Mouse (Mus musculus): ENCODE results near the gene Tekt3.

Gene Tekt3

DNA sequence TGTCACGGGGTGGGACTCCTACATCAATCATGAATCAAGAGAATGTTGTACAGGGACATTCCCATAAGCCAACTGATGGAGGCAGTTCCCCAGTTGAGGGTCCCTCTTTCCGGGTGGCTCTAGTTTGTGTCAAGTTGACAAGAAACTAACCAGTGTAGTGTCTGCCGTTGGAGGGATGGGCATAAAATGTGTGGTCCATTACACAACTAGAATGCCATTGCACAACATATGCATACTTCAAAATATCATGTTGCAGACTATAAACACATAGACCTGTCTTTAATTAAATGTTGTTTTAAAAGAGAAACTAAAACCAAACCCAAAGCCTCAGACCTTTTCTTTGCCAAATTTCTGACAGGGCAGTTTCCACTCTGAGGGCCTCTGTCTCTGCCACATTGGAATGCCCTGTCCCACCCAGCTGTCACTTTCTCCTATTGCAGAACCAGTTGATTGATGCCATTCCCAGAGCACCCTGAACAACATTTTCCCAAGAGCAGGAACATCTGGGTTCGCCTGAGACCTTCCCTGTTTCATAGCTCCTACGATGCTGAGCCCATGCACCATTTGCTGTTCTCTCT lies 3.0 kb upstream of the Tekt3 start:
- DNase-seq (ENCODE audit: extremely low spot score, low read depth, low spot score), result no peak

DNA sequence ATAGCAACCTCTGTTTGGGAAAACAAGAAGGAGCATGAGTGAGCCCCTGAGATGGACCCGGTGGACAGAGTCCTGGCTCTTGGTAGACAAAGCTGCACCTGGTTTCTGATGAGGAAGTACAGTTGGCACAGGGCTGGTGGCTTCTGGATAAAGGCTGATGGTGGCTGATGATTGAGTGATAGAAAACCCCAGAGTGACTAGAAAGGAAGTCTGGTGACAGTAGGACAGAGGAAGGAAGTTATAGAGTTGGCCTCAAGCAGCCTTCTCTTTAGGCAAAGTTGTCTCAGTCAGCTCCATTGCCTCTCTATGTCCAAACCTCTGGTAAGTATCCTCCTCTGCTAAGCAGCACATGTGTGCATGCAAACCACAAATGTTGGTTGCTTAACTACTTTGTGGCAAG lies 1.5 kb upstream of the Tekt3 start:
- DNase-seq (ENCODE audit: extremely low spot score, low read depth, low spot score), result no peak

DNA sequence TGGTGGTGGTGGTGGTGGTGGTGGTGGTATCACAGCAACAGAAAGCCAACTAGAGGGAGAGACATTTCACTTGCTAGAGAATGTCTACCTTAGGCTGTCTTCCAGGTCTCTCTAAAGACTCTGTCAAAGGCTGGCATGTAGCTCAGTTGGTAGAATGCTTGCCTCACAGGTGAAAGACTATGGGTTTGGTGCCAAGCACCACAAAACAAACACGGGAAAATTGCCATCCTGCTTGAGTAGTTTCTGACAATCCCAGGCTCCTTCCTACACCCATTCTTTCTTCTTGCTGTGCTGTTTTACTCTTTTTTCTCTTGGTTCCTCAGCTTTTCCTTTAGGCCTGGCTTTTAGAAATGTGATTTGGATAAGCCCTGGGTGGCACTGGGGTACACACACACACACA lies 5.1 kb downstream of the Tekt3 start:
- DNase-seq (ENCODE audit: extremely low spot score, low read depth, low spot score), result no peak

DNA sequence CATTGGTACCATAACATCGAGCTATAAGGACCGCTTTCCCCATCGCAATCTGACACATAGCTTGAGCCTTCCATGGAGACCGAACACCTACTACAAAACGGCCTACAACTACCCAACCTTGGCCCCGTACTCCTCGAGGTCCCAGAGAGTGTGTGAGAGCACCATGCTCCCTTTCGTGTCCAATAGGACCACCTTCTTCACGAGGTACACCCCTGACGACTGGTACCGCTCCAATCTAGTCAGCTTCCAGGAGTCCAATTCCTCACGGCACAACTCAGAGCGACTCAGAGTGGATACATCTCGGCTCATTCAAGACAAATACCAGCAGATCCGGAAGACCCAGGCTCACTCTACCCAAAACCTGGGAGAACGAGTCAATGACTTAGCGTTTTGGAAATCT lies 8.6 kb downstream of the Tekt3 start:
- no peak for DNase-seq (ENCODE audit: extremely low spot score, low read depth, low spot score)

DNA sequence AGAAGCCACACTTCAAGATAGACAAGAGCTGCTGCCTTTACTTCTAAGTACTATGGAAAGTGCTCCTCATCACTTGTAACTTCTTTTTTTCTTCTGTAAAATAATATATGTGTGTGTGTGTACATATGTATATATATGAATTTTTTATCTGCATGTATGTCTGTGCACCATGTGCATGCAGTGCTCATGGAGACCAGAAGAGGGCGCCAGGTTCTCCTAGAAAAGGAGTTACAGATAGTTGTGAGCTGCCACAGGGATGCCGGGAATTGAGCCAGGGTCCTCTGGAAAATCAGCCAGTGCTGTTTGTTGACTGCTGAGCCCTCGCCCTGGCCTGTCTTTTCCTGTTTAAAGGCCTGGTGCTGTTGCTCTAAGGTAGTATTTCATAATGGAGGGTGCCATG lies 23.1 kb downstream of the Tekt3 start:
- no peak for DNase-seq (ENCODE audit: extremely low spot score, low read depth, low spot score)

DNA sequence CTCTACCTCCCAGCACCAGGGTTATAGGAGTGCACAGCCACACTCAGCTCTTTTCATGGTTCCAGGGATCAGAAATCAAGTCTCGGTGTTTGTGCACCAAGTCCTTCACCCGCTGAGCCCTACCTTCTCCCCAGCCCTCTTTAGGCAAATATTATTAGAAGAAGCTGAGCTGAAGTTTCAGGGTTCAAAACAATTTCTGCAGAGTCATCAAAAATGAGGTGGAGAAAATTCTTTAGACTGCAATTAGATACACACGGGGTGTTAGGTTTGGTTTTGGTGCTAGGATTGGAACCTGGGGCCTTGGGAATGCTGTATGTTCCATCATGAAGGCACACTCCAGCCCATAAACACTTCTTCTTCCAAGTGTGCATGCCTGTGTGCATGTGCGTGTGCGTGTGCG lies 27.2 kb downstream of the Tekt3 start:
- no peak for DNase-seq (ENCODE audit: extremely low spot score, low read depth, low spot score)

DNA sequence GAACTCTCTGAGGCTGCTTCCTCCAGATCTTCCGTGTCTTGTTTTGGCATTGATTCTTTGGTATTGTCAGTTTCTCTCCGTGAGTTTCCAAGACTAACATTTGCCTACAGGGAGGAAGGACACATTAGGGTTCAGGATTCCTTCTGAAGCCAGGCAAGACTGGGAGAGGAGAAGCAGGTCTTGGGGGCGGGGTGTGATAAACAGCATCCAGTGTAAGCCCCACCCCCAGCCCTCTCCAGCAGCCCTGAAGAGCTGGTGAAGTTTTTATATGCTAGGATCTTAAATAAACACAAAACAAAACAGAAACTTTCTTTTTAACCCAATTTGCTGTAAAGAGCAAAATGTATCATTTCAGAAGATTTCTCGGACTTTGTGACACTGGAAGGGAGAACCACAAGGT lies 28.8 kb downstream of the Tekt3 start:
- DNase-seq (ENCODE audit: extremely low spot score, low read depth, low spot score), result no peak

DNA sequence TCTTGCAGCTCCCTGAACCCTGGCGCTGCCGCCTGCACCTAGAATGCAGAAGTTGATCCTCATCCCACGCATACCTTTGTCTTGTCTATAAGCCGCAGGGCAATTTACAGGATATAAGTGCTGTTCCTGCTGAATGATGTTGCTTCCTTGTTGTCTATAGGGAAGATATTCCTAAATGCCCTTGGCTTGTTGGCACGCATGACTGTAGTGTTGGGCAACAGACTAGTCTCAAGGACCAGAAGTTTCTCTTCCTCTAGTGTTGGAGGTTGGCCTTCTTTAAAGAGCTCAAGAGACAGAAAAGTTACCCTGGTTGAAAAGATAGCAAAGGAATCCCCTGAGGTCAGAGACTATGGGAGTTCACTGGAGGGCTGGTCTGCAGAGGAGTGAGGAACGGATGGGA lies 29.5 kb downstream of the Tekt3 start:
- no peak for DNase-seq (ENCODE audit: extremely low spot score, low read depth, low spot score)

DNA sequence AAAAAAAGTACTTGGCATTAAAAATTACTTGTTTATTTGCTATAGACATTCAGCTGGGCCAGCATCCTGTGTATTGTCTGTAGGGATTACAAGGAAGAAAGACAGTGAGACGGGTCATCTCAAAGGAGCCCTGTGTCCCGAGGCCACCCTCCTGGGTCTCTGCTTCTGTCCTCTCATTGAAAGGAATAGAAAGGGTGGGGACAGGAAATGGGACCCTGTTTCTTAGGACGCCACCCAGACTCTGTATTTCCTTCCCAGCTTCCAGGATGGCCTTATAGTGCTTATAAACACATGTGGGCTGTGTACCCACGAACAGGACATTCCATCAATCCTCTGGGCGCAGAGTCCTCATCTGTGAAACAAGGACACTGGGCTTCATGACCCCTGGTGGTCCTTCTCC lies 30.8 kb downstream of the Tekt3 start:
- no peak for DNase-seq (ENCODE audit: extremely low spot score, low read depth, low spot score)

DNA sequence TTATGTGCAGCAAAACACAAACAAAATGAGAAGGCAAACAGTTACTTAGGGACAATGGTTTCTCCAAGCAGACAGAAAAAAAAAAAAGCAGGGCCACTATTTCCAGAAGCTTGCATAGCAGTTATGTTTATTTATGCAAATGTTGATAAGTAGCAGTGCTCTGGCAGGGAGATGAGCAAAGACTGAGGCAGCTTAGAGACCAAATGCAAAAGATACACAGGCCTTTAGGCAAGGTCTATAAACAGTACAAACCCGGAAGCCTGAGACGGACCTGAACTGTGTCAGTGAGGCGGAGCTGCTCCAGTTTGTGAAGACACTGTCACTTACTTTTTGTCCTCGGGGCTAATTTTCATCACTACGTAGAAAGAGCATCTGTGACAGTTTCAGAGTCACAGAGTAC lies 32.1 kb downstream of the Tekt3 start:
- DNase-seq (ENCODE audit: extremely low spot score, low read depth, low spot score), result no peak

DNA sequence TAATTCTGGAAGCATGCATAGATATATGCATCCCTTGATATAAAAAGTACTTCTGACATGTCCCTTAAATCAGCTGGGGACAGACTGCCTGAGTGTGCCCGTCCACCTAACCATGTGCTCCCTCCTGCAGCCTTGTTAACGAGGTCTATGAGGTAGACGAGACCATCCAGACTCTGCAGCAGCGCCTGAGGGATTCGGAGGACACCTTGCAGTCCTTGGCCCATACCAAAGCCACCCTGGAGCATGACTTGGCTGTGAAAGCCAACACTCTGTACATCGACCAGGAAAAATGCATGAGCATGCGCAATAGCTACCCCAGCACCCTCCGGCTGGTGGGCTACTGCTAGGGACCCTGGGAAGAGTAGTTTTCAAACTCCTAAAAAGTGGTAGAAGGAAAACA lies 33.0 kb downstream of the Tekt3 start:
- no peak for DNase-seq (ENCODE audit: extremely low spot score, low read depth, low spot score)

DNA sequence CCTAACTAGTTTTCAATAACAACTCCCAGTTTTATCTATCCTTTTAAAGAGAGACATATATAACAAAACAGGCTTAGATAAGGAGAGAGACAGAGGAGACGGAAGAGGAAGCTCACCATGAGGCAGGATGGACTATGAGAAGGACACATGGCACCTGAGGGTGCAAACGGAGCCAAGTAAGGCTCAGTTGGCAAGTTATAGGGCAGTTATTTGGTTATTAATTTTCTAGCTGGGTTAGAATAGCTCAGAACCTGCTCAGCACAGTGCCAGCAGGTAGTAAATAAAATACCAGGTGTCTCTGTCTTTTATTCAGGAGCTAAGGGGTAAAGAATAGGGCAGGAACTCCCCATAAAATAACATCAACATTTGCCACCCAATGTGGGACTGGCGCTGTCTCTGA lies 36.6 kb downstream of the Tekt3 start:
- no peak for DNase-seq (ENCODE audit: extremely low spot score, low read depth, low spot score)

DNA sequence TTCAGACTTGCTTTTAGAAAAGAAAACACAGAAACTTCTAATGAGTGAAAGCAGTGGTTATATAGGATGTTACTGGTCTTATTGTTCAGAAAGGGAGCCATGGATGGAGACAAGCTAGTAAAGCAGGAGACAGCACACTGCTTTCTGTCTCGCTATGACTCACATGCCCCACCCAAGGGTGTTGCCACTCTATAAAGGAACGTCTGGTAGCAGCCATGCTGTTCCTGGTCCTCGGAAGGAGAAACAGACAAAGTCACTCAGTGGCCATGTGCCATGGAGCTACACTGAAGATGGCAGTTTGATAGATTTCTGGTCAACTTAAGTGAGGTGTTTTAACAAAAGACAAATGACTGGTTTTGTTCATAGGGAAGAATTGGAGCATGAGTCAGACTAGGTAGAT lies 37.9 kb downstream of the Tekt3 start:
- DNase-seq (ENCODE audit: extremely low spot score, low read depth, low spot score), result no peak

DNA sequence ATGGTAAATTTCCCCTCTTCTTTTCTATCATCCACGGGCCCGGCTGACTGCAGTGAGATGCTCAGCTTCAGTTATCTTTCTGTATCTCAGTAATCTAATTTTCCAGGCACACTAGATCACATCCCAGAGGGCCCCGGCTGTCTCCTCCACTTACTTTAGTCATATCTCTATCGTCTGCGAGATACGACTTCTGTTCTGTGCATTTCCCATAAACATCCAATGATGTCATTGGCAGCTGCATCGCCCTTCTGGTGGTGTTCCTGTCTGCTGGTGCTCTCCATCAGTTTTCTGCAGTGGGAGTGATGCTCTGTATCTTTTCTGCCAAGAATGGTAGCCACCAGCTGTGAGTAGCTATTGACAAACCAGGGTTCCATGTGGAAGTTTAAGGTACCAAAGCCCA lies 41.8 kb downstream of the Tekt3 start:
- DNase-seq (ENCODE audit: extremely low spot score, low read depth, low spot score), result no peak

DNA sequence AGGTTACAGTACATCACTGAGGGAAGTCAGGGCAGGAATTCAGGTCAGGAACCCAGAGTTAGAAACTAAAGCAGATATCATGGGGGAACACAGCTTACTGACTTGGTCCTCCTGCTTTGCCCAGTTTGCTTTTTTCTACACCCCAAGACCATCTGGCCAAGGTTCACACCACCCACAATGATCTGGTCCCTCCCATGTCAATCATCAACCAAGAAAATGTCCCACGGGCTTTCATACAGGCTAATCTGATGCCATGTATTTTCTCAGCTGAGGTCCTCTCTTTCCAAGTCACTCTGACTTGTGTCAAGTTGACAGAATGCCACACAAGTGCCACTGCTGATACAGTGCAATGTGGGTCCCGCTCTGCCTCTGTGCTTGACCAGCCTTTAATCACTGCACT lies 42.6 kb downstream of the Tekt3 start:
- DNase-seq (ENCODE audit: extremely low spot score, low read depth, low spot score), result no peak

DNA sequence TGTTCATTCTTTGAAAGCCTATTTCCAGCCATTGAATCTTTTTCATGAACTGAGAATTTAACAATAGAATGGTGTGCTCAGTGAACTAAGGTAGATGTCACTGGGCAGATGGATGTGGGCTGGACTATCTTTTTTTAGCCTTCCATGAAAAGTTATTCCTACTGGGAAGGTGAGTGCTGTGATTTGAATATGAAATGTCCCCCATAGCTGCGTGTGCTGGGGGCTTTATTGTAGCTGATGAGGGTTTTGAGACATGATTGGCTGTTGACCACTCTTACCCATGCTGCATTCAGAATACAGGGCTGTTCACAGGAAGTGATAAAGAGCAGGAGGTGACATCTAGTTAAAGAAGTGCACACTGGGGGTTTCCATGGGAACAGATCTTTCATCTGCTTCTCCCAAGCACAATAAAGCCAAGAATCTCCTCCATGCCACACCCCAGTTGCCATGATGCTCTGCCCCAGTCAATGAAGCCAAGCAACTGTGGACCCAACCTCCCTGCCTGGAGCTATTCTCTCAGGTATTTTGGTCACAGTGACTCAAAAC lies 47.8 kb downstream of the Tekt3 start:
- DNase-seq (ENCODE audit: extremely low spot score, low read depth, low spot score), result no peak

DNA sequence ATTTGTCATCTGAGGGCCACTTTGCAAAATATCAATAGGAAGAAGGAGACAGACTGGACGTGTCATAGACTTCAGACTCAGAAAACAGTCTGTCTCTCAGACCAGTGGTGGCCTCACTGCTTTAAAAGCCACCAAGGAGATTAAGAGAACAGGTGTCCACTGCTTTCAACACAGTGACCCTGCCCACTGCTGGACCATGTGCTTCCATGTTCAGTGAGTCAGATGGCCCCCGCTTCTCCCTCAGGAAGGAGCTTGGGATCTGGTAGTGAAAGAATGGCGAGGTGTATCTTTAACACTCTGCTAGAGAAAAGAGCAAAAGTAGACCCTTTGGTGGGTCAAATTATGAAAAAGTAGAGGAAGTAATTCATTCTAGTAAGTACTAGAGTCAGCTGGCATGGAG lies 48.9 kb downstream of the Tekt3 start:
- no peak for DNase-seq (ENCODE audit: extremely low spot score, low read depth, low spot score)

DNA sequence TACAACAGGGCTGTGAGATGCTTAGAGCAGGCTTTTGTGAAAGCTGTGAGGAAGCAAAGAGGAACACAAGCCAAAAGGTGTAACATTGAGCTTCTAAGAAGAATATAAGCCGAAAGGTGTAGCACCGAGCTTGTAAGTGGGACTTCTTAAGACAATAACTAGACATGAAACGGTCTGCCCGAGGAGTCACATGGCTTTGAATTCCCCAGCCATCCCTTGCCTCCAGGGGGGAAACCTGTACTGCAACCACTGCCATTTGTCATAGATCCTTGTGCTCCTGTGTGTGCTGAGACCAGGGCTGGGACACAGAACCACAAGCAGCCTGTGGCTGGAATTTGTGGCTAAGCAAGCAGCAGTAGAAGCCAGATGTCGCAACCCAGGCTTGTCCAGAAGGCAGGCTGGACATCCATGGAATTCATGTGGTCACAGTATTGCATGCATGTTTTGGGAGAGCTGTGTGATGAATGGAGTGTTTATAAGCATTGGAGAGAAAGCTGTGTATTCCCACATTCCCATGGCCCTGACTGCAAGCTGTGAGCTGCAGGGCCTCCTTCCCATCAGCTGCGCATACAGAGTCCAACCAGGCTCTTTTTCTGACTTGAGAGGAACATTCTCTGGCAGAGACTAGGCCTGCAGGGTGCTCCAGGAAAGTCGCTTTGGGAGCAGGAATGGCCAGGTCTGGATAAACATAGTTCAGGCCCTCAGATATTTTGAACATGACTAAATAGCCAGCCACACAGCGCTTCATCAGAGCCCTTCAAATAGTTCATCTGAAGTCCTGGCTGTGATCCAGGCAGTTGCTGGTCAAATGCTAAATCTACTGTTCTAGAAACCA lies 53.6 kb downstream of the Tekt3 start:
- no peak for DNase-seq (ENCODE audit: extremely low spot score, low read depth, low spot score)

DNA sequence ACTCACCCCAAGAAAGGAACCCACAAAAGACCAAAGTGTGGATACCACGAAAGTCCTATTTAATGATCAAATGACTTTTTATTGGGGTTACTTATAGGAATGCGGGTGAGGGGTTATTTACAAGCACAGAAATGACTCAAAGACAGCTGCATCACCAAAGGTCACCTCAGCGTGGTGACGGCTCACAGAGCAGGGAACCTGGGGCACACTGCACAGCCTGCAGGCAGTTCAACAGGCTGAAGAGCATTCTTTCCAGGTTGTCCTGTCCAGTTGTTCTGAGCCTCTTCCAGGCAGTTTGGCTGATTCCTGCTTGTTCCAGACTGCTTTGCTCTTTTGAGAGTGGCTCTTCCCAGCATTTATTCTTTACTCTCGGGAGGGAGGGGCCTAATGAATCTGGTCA lies 55.2 kb downstream of the Tekt3 start:
- DNase-seq (ENCODE audit: extremely low spot score, low read depth, low spot score), result no peak

DNA sequence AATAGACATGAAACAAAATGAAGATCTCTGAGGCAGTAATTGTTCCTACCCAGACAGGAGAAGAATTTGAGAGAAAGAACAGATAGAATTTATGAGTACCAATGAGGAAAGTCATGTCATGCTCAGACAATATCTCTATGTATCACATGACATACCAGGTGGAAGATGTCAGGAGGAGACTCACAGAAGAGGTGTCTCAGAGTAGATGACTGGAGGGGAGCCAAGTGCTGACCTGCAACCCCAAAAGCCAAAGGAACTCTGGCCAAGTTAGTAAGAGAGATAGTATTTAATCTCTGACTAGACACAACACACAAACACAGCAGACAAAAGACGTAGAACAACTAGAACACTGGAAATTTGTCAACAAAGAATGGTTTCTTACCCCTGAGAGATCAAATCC lies 55.8 kb downstream of the Tekt3 start:
- DNase-seq (ENCODE audit: extremely low spot score, low read depth, low spot score), result no peak

DNA sequence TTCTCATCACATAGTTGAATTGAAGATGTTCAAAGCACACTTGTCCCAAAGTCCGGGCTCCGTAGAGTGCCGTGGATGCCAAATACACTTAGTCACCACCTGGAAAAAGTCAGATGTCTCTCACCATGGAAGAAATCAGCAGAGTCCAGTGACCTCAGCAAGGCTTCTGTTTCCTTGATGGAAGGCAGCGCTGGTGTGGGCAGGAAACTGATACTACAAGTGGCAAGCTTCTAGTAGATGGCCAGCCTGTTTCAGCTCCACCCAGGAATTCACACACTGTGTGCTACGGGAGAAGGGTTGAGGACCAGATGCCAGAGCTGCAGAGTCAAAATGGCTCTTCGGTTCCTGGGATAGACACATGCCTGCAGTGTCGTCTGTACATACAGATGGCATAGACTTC lies 58.3 kb downstream of the Tekt3 start:
- no peak for DNase-seq (ENCODE audit: extremely low spot score, low read depth, low spot score)

DNA sequence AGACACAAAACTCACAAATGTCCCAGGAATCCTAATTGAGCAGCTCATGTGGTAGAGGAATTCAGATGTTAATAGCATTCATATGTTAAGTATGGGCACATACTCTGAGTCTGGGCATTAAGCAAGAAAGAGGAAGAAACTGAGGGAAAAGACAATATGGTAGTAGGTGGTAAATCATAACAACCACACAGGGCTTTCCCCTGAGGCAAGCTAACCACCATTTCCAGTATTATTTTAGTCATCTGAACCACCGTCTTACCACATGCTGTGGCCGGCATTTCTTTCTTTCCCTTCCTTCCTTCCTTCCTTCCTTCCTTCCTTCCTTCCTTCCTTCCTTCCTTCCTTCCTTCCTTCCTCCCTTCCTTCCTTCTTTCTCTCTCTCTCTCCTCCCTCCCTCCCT lies 60.8 kb downstream of the Tekt3 start:
- no peak for DNase-seq (ENCODE audit: extremely low spot score, low read depth, low spot score)

All from hindlimb bud, embryonic 11.5 days (tissue).